Mouse (Mus musculus): ENCODE data around the gene Cacnb4.

DNA sequence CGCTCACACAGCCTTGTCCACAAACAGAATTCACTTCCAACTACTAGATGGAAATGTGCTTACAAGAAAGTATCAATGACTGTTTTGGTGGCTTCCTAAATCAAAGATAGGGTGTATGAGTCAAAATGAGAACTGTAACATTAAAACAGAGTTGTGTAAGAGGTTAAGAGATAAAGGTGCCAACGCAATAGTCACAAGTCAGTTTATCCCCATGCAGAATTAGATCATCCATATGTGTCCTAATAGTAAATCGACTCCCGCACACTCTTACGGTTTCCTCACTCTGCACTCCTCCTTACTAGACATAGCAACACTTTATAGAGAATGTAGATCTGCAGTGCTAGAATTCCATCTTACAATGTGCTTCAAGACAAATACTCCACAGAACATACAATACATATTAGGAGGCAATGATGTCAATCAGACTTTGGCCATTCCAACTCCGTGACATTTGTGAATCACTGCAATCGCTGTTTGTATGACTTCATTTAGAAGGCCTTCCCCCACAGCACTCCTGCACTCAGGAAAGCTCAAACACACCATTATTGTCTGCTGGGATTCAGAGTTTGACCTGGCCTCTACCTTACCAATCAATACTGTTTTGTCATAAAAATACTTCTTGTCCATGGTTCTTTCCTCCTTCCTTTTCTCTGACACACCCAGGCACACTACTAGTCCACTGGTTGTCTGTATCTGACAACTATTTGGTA, 256.5 kb downstream of the Cacnb4 start:
- TF ChIP-seq USF1 (IDR thresholded peaks at IDR 0.05; ENCODE audit: low read depth, low read length) (no peak), CTCF (IDR thresholded peaks at IDR 0.05 in 2 of 3, conservative IDR thresholded peaks at IDR 0.05 in 1 of 3; ENCODE audit: control insufficient read depth in 1 of 3, insufficient read depth in 1 of 3, low read depth in 2 of 3, low read length in 3 of 3, poor library complexity in 1 of 3, severe bottlenecking in 1 of 3) (no peak), HCFC1 (IDR thresholded peaks at IDR 0.05; ENCODE audit: low read depth, low read length) (no peak), POLR2A (IDR thresholded peaks at IDR 0.05; ENCODE audit: control insufficient read depth in 1 of 2, insufficient read depth in 1 of 2, low read depth in 1 of 2, low read length in 2 of 2, poor library complexity in 1 of 2) (no peak), MYB (IDR thresholded peaks at IDR 0.05; ENCODE audit: low read depth, low read length) (no peak), MAX (IDR thresholded peaks at IDR 0.05; ENCODE audit: low read length) (no peak), GABPA (IDR thresholded peaks at IDR 0.05; ENCODE audit: low read depth, low read length) (no peak)

Data from MEL (cell line).